Mouse (Mus musculus): ENCODE results near the gene Mzt1.

DNA sequence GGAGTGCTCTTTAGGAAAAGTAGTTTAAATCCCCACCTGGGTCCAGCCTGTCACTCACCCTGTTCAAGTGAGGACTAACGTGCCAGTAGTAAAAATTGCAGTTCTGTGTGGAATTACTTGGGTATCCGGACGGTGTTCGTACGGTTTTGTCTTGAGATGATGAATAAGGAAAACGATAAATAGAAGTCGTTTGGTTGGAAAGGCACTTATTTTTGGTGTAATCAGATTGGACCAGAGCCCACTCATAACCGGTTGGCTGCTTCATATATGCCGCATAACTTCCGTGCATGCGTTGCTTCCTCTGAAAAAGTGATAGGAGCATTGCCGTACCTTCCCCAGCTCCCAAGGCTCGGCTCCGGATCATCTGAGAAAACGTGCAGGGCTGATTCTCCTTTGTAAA, 848 bp upstream of the Mzt1 start:
- TF ChIP-seq EP300 (IDR thresholded peaks at IDR 0.05; ENCODE audit: insufficient read depth, low read depth, low read length) (no peak), POLR2A (IDR thresholded peaks at IDR 0.05; ENCODE audit: insufficient read depth, low read depth, low read length) (no peak)
